Mouse (Mus musculus) embryonic facial prominence, embryonic 15.5 days (tissue): ENCODE data around the gene Als2. TPM values are rescaled to one million over a fixed set of nuclear protein-coding genes. Genes with fewer than 3 reads are reported as not detected.

Experiments
- ATAC-seq: fragments of 200-750 bp; cut with Nextera tagmentation; 2 replicates; pipeline ENCODE4 v1.8.0; 2017; ENCODE audit warnings: low read depth, moderate TSS enrichment; ENCODE audit not compliant: insufficient number of reproducible peaks, low FRiP score, low TSS enrichment
- H3K27ac ChIP-seq: fragments of 300-500 bp; sonication (generic); replicated peaks from 2 replicates; pipeline ENCODE4 v1.5.1; 2015; ENCODE audit warnings: mild to moderate bottlenecking, inconsistent platforms
- H3K27me3 ChIP-seq: fragments of 300-500 bp; sonication (generic); 2 replicates; pipeline ENCODE4 v1.6.1; 2015; ENCODE audit warnings: inconsistent platforms
- H3K36me3 ChIP-seq: fragments of 300-500 bp; sonication (generic); 2 replicates; pipeline ENCODE4 v1.6.1; 2015; ENCODE audit warnings: mild to moderate bottlenecking, inconsistent platforms
- H3K4me1 ChIP-seq: fragments of 300-500 bp; sonication (generic); 2 replicates; pipeline ENCODE4 v1.6.1; 2015; ENCODE audit warnings: inconsistent platforms
- H3K4me2 ChIP-seq: fragments of 300-500 bp; sonication (generic); replicated peaks from 2 replicates; pipeline ENCODE4 v1.6.1; 2015; ENCODE audit warnings: mild to moderate bottlenecking, inconsistent platforms
- H3K4me3 ChIP-seq: fragments of 300-500 bp; sonication (generic); replicated peaks from 2 replicates; pipeline ENCODE4 v1.5.1; 2015; ENCODE audit warnings: mild to moderate bottlenecking, inconsistent platforms
- H3K9ac ChIP-seq: fragments of 300-500 bp; sonication (generic); 2 replicates; pipeline ENCODE4 v1.6.1; 2015; ENCODE audit warnings: inconsistent platforms
- H3K9me3 ChIP-seq: fragments of 300-500 bp; sonication (generic); replicated peaks from 2 replicates; pipeline ENCODE4 v1.6.1; 2016; ENCODE audit warnings: inconsistent platforms
- WGBS: fragments of 180-500 bp; shearing (Covaris S2); methylation state at CpG from one replicate; pipeline ENCODE4 v1.1.7; 2015; 5-methylcytosine and 5-hydroxymethylcytosine counted together
- polyA plus RNA-seq: library from polyadenylated mRNA; unstranded; fragments of >200 nt; fragmentation: Nextera tagmentation; extraction: Ambion mirVana; gene quantifications from 2 replicates; pipeline ENCODE4 v1.2.1, GENCODE M21; 2015

Als2 gene
- polyA plus RNA-seq, 1 experiment from 2014 or later = 8.8 TPM

DNA sequence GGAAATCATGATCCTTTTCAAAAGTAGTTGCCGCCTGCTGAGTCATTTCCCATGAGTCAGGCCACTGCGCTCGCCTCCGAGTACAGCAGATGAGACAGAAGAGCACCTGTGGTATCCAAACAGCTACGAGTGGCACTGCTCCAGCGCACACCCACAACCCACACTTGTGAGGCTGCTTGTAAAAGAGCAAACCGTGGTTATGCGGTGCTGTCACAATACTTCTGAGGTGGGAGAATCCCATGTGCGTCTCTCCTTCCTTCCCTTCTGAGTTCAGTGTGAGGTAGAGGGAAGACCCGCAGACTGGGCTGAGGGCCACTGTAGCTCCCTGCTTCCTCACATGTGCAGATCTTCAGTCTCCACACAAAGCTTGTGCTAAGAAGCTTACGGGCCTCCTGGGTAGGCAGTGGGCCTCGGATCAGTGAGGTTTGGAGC lies 74.0 kb downstream of the Als2 start, which contains the start of gene Mpp4:
Mpp4 (minus strand) TSS at position 360 of the 432 bp plus-strand sequence.
- no peak within 1 kb of the TSS for H3K4me2 ChIP-seq
- 0 out of 2 replicates have a peak, but pooled peaks cover 6% of the 10 kb centered on the region for H3K4me1 ChIP-seq
- ATAC-seq = no peak
- peak within 1 kb of the TSS; percentile 35 for H3K27ac ChIP-seq
- H3K36me3 ChIP-seq = peaks cover 18% of the 10 kb centered on the region; the same call in 1 of the 2 replicates
- H3K4me3 ChIP-seq = no peak within 1 kb of the TSS
- 38% methylated on average over 12 of the region's 12 CpGs for WGBS
- H3K9me3 ChIP-seq = no peaks in the 10 kb centered on the region
- no peaks in the 10 kb centered on the region for H3K27me3 ChIP-seq
- no peak within 1 kb of the TSS for H3K9ac ChIP-seq

GRCm38 (mm10) chr1:59162309-59163024 lies 74.6 kb downstream of the Als2 start:
- WGBS = 37% methylated on average over 8 of the region's 8 CpGs
- no peak overlapping the region for H3K4me2 ChIP-seq
- H3K4me1 ChIP-seq = 0 out of 2 replicates have a peak, but pooled peaks cover 6% of the 10 kb centered on the region
- H3K9me3 ChIP-seq = no peaks in the 10 kb centered on the region
- H3K9ac ChIP-seq = no peak overlapping the region
- no peaks in the 10 kb centered on the region for H3K27me3 ChIP-seq
- H3K27ac ChIP-seq = peak overlapping the region; percentile 35
- ATAC-seq = no peak
- H3K36me3 ChIP-seq = peaks cover 12% of the 10 kb centered on the region; the same call in 1 of the 2 replicates
- H3K4me3 ChIP-seq = no peak overlapping the region

- no peak overlapping the region for H3K27ac ChIP-seq
- no peak for ATAC-seq
- no peak overlapping the region for H3K4me3 ChIP-seq
- H3K4me2 ChIP-seq = no peak overlapping the region
- no peaks in the 10 kb centered on the region for H3K9me3 ChIP-seq
- H3K36me3 ChIP-seq = 0 out of 2 replicates have a peak, but pooled peaks cover 6% of the 10 kb centered on the region
- no peaks in the 10 kb centered on the region for H3K27me3 ChIP-seq
- WGBS = 82% methylated on average over 6 of the region's 6 CpGs
- H3K4me1 ChIP-seq = 0 out of 2 replicates have a peak, but pooled peaks cover 6% of the 10 kb centered on the region
- H3K9ac ChIP-seq = no peak overlapping the region
Observed at GRCm38 (mm10) chr1:59161396-59161795, 75.6 kb downstream of the Als2 start.

DNA sequence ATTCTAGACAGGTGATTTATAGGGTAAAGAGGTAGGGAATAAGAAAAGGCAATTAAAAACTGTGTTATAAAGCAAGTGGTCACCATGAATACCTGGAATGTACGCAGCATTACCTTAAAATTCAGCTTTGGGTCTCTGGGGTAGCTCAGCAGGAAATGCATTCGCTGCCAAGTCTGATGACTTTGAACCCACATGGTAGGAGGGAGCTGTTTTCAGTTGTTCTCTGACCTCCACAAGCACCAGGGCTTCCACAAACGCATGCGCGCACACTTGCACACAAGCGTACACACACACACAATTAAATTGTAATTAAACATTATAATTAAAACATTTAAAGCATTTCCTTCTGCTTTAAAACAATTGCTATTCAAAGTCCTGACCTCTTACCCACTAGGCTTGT lies 76.2 kb downstream of the Als2 start:
- WGBS = 87% methylated on average over 6 of the region's 6 CpGs
- no peaks in the 10 kb centered on the region for H3K9me3 ChIP-seq
- H3K27me3 ChIP-seq = no peaks in the 10 kb centered on the region
- H3K4me3 ChIP-seq = no peak overlapping the region
- ATAC-seq = no peak
- H3K4me1 ChIP-seq = 0 out of 2 replicates have a peak, but pooled peaks cover 6% of the 10 kb centered on the region
- H3K36me3 ChIP-seq = 0 out of 2 replicates have a peak, but pooled peaks cover 2% of the 10 kb centered on the region
- no peak overlapping the region for H3K27ac ChIP-seq
- no peak overlapping the region for H3K4me2 ChIP-seq
- no peak overlapping the region for H3K9ac ChIP-seq

- Histone ChIP-seq H3K27me3 (no peaks in the 10 kb centered on the region), H3K4me3 (no peak overlapping the region), H3K9me3 (no peaks in the 10 kb centered on the region), H3K27ac (no peak overlapping the region), H3K9ac (no peak overlapping the region), H3K36me3 (no peaks in the 10 kb centered on the region), H3K4me1 (0 out of 2 replicates have a peak, but pooled peaks cover 6% of the 10 kb centered on the region), H3K4me2 (no peak overlapping the region)
- no peak for ATAC-seq
- 86% methylated on average over 3 of the region's 3 CpGs for WGBS
Observed at GRCm38 (mm10) chr1:59159136-59159535, 77.9 kb downstream of the Als2 start.

- WGBS = 67% methylated on average over 7 of the region's 7 CpGs
- no peak overlapping the region for H3K4me3 ChIP-seq
- H3K27me3 ChIP-seq = no peaks in the 10 kb centered on the region
- H3K36me3 ChIP-seq = no peaks in the 10 kb centered on the region
- H3K9ac ChIP-seq = no peak overlapping the region
- 0 out of 2 replicates have a peak, but pooled peaks cover 6% of the 10 kb centered on the region for H3K4me1 ChIP-seq
- no peaks in the 10 kb centered on the region for H3K9me3 ChIP-seq
- H3K27ac ChIP-seq = no peak overlapping the region
- no peak for ATAC-seq
- no peak overlapping the region for H3K4me2 ChIP-seq
Observed at GRCm38 (mm10) chr1:59158498-59158897, 78.5 kb downstream of the Als2 start.

- no peak for ATAC-seq
- H3K4me1 ChIP-seq = 0 out of 2 replicates have a peak, but pooled peaks cover under 1% of the 10 kb centered on the region
- WGBS = 88% methylated on average over 4 of the region's 4 CpGs
Observed at GRCm38 (mm10) chr1:59157846-59158245, 79.2 kb downstream of the Als2 start.

DNA sequence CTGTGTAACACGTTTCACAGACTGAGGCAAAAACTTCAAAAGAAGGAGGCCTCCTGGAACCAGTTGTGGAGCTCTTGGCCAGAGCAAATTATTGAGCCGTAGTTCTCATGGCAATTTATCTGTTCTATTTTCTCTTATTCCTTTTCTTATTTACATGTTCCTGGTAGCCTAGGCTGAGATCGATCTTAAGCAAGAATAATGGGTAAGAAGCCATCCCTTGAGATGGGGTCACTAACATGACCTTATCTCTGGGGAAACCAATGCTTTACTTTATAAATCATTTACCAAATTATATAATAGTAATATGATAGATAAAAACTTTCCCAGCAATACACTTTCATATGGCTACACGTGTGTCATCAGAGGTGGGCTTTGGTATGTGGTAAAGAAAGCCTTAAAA lies 84.7 kb downstream of the Als2 start:
- no peak overlapping the region for H3K4me3 ChIP-seq
- 69% methylated on average over 4 of the region's 4 CpGs for WGBS
- no peak for ATAC-seq

More at GRCm38 (mm10) chr1:59157846-59158245, 79.2 kb downstream of the Als2 start:
- Histone ChIP-seq H3K9ac (no peak overlapping the region), H3K9me3 (no peaks in the 10 kb centered on the region), H3K36me3 (no peaks in the 10 kb centered on the region), H3K27me3 (no peaks in the 10 kb centered on the region), H3K4me3 (no peak overlapping the region), H3K4me2 (no peak overlapping the region), H3K27ac (no peak overlapping the region)

GRCm38 (mm10) chr1:59150542-59150941 lies 86.5 kb downstream of the Als2 start:
- ATAC-seq = no peak
- no peaks in the 10 kb centered on the region for H3K27me3 ChIP-seq
- no peak overlapping the region for H3K4me3 ChIP-seq
- no peaks in the 10 kb centered on the region for H3K9me3 ChIP-seq
- H3K4me1 ChIP-seq = no peaks in the 10 kb centered on the region
- no peaks in the 10 kb centered on the region for H3K36me3 ChIP-seq
- H3K9ac ChIP-seq = no peak overlapping the region
- WGBS = 74% methylated on average over 5 of the region's 5 CpGs
- no peak overlapping the region for H3K27ac ChIP-seq
- no peak overlapping the region for H3K4me2 ChIP-seq

More for the DNA sequence above, 84.7 kb downstream of the Als2 start:
- H3K9ac ChIP-seq = no peak overlapping the region
- H3K27ac ChIP-seq = no peak overlapping the region
- H3K27me3 ChIP-seq = no peaks in the 10 kb centered on the region
- H3K36me3 ChIP-seq = no peaks in the 10 kb centered on the region
- no peaks in the 10 kb centered on the region for H3K9me3 ChIP-seq
- no peaks in the 10 kb centered on the region for H3K4me1 ChIP-seq
- no peak overlapping the region for H3K4me2 ChIP-seq

DNA sequence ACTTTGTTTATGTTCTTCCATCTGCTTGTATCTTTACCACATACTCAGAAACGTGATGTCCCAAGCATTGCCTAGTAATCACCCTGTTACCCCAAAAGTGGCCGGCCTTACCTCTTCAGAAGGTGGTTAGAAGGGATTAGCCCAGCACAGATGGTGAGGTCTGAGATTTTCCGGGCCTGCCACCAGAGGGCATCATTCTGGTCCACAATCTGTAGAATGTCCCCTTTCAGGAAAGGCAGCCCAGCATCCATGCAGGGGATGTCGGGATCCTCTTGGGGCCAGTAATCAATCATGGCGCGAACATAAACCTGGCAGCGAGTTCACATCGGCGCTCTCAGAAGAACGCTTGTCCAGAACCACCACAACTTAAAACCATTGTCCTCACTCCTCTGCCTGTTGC lies 92.5 kb downstream of the Als2 start:
- Histone ChIP-seq H3K4me1 (no peaks in the 10 kb centered on the region), H3K36me3 (no peaks in the 10 kb centered on the region), H3K27me3 (no peaks in the 10 kb centered on the region), H3K9me3 (no peaks in the 10 kb centered on the region), H3K4me2 (no peak overlapping the region), H3K27ac (no peak overlapping the region), H3K4me3 (no peak overlapping the region), H3K9ac (no peak overlapping the region)
- ATAC-seq = no peak
- 79% methylated on average over 10 of the region's 10 CpGs for WGBS

DNA sequence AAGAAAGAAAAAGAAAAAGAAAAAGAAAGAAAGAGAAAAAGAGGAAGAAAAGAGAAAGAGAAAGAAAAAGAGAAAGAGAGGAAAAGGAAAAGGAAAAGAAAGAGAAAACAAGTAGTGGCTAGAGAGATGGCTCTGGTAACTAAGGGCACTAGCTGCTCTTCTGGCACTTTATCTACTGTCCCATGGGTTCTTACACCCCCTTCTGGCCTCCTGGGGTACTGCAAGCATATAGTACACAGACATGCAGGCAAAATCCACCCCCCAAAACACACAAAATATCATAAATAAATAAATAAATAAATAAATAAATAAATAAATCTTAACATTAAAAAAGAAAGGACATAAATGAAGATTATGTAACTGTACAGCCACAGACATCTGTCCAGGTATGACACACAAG lies 94.2 kb downstream of the Als2 start:
- ATAC-seq = no peak
- no peaks in the 10 kb centered on the region for H3K9me3 ChIP-seq
- no peak overlapping the region for H3K4me2 ChIP-seq
- no peak overlapping the region for H3K27ac ChIP-seq
- no peaks in the 10 kb centered on the region for H3K4me1 ChIP-seq
- no peak overlapping the region for H3K9ac ChIP-seq
- H3K4me3 ChIP-seq = no peak overlapping the region
- no peaks in the 10 kb centered on the region for H3K27me3 ChIP-seq
- H3K36me3 ChIP-seq = no peaks in the 10 kb centered on the region

DNA sequence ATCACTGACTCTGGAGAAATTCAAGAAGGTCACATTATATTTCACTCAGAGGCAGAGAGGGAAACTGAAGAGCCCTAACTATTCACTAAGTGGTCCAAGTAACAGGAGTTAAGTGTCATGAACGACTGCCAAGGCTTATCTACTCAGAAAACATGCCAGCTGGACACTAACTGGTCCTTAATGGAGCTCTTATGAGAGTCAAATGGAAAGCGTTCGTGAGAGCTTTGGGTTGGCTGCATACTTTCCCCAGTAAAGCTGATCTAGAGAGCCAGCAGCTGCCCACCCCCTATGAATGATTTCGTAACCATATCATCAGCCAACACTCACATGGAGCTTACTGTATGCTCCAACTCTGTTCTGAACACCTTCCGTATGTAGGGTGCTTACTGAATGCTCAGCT lies 102.6 kb downstream of the Als2 start:
- Histone ChIP-seq H3K4me1 (no peaks in the 10 kb centered on the region), H3K9me3 (no peaks in the 10 kb centered on the region), H3K36me3 (no peaks in the 10 kb centered on the region), H3K27ac (no peak overlapping the region), H3K4me3 (no peak overlapping the region), H3K27me3 (no peaks in the 10 kb centered on the region), H3K4me2 (no peak overlapping the region), H3K9ac (no peak overlapping the region)
- ATAC-seq = no peak
- 76% methylated on average over 5 of the region's 5 CpGs for WGBS
